Mouse (Mus musculus): Measurements from ENCODE around the gene Kctd15. TPM values are rescaled to one million over a fixed set of nuclear protein-coding genes. Genes with fewer than 3 reads are reported as not detected.

Kctd15 gene
- polyA plus RNA-seq, 1 experiment from 2014 or later: 0.48 TPM

DNA sequence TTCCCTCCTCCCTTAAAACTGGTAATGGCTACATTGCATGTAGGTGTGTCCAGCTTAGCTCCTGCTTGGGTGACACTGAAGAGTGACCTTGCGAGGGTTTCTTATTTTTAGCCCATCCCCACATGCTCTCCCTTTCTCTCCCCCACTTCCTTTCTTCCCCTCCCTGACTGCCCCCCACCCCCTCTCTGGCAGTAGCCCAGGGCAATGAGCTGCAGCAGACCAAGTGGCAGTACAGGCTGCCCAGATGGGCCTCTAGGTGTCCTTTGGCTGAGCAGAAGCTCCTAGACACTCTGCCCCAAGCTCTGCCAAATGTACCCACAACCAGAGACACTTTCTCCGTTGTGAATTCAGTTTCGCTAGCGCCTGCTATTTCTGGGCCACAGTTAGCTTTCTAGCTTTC, 16.4 kb upstream of the Kctd15 start:
- no peaks in the 10 kb centered on the region for H3K9me3 ChIP-seq (replicated peaks; ENCODE audit: control insufficient read depth, low read length)
- no peaks in the 10 kb centered on the region for H3K36me3 ChIP-seq (ENCODE audit: control insufficient read depth, insufficient read depth)
- WGBS (ENCODE audit: insufficient replicate concordance): 48% methylated on average over 4 of the region's 4 CpGs
- no peak for ATAC-seq (ENCODE audit: low read depth)
- no peak overlapping the region for H3K4me3 ChIP-seq (ENCODE audit: low read depth, low read length)
- no peak overlapping the region for H3K27ac ChIP-seq (ENCODE audit: low read length)
- H3K4me2 ChIP-seq (ENCODE audit: low read depth, low read length): no peak overlapping the region
- H3K9ac ChIP-seq (ENCODE audit: low read depth, low read length): no peak overlapping the region
- peaks cover 15% of the 10 kb centered on the region for H3K27me3 ChIP-seq (ENCODE audit: control insufficient read depth, insufficient read depth, low read depth, low read length)
- H3K4me1 ChIP-seq (ENCODE audit: control insufficient read depth, low read depth, low read length): no peaks in the 10 kb centered on the region

DNA sequence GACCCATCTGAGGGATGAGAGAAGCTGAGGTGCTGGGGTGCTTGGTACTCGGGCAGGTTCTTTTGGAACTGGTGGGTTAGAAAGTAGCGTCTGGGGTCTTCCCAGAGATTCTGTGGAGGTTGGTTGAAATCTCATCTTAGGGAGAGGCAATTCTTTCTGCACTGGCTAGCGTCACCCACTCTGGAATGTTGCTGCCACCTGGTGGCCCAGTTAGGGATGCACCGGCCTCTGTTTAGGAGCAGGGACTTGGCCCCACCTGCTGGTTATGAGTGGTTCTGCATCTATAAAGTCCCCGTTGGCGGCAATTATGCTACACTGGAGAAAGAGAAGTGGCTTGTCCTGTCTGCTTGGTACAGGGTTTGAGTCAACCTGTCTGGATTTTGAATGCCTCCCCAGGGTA, 15.4 kb upstream of the Kctd15 start:
- Histone ChIP-seq H3K27me3 (ENCODE audit: control insufficient read depth, insufficient read depth, low read depth, low read length) (peaks cover 15% of the 10 kb centered on the region), H3K9me3 (replicated peaks; ENCODE audit: control insufficient read depth, low read length) (no peaks in the 10 kb centered on the region), H3K4me3 (ENCODE audit: low read depth, low read length) (no peak overlapping the region), H3K36me3 (ENCODE audit: control insufficient read depth, insufficient read depth) (no peaks in the 10 kb centered on the region), H3K9ac (ENCODE audit: low read depth, low read length) (no peak overlapping the region), H3K4me2 (ENCODE audit: low read depth, low read length) (no peak overlapping the region), H3K27ac (ENCODE audit: low read length) (no peak overlapping the region), H3K4me1 (ENCODE audit: control insufficient read depth, low read depth, low read length) (no peaks in the 10 kb centered on the region)
- 0% methylated on average over 6 of the region's 6 CpGs for WGBS (ENCODE audit: insufficient replicate concordance)
- peak; percentile 27; the same call in 1 of the 2 replicates for ATAC-seq (ENCODE audit: low read depth)

DNA sequence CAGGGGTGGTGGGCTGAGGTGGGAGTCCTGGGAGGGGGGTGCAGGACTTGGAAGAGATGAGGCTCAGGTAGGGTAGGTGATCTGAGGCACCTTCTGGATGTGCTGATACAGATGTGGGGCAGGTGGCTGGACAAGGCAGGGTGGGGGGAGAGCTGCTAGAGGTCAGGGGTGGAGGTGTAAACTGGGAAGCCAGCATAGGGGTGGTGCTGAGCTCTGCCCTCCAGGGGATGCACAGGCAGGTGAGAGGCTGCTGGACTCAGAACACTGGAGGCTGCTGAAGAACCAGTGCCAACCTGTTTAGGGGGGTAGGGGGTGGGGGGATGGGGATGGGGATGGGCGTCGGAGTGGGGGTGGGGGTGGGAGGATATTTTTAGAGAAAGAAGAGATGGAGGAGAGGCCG, 14.2 kb upstream of the Kctd15 start:
- H3K27me3 ChIP-seq (ENCODE audit: control insufficient read depth, insufficient read depth, low read depth, low read length): peaks cover 12% of the 10 kb centered on the region
- 68% methylated on average over 3 of the region's 3 CpGs for WGBS (ENCODE audit: insufficient replicate concordance)
- H3K27ac ChIP-seq (ENCODE audit: low read length): no peak overlapping the region
- no peak for ATAC-seq (ENCODE audit: low read depth)
- no peaks in the 10 kb centered on the region for H3K9me3 ChIP-seq (replicated peaks; ENCODE audit: control insufficient read depth, low read length)
- H3K4me3 ChIP-seq (ENCODE audit: low read depth, low read length): no peak overlapping the region
- no peaks in the 10 kb centered on the region for H3K36me3 ChIP-seq (ENCODE audit: control insufficient read depth, insufficient read depth)
- no peaks in the 10 kb centered on the region for H3K4me1 ChIP-seq (ENCODE audit: control insufficient read depth, low read depth, low read length)
- H3K4me2 ChIP-seq (ENCODE audit: low read depth, low read length): no peak overlapping the region
- H3K9ac ChIP-seq (ENCODE audit: low read depth, low read length): no peak overlapping the region

DNA sequence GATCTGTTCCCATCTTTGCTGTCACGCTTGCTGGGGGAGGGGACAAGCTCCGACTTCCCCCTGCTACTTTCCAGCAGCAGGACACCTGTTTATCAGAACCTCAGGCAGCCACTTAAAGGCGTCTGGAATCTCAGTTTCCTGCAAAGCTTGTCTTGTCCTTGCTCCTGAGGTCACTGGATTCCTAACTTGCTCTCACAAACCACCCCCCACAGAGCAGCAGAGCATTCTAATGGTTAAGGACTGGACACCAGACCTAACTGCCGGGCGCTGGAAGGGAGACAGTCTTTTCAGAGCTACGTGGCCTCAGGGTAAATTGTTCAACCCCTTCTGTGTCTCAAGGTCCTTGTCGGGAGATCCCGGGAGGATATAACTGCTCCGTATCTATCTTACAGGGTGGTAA, 12.8 kb upstream of the Kctd15 start:
- H3K9me3 ChIP-seq (replicated peaks; ENCODE audit: control insufficient read depth, low read length): no peaks in the 10 kb centered on the region
- no peak overlapping the region for H3K9ac ChIP-seq (ENCODE audit: low read depth, low read length)
- ATAC-seq (ENCODE audit: low read depth): no peak
- H3K4me1 ChIP-seq (ENCODE audit: control insufficient read depth, low read depth, low read length): no peaks in the 10 kb centered on the region
- H3K36me3 ChIP-seq (ENCODE audit: control insufficient read depth, insufficient read depth): no peaks in the 10 kb centered on the region
- no peak overlapping the region for H3K27ac ChIP-seq (ENCODE audit: low read length)
- no peaks in the 10 kb centered on the region; the same call in 1 of the 2 replicates for H3K27me3 ChIP-seq (ENCODE audit: control insufficient read depth, insufficient read depth, low read depth, low read length)
- 31% methylated on average over 9 of the region's 9 CpGs for WGBS (ENCODE audit: insufficient replicate concordance)
- H3K4me3 ChIP-seq (ENCODE audit: low read depth, low read length): no peak overlapping the region
- H3K4me2 ChIP-seq (ENCODE audit: low read depth, low read length): no peak overlapping the region

DNA sequence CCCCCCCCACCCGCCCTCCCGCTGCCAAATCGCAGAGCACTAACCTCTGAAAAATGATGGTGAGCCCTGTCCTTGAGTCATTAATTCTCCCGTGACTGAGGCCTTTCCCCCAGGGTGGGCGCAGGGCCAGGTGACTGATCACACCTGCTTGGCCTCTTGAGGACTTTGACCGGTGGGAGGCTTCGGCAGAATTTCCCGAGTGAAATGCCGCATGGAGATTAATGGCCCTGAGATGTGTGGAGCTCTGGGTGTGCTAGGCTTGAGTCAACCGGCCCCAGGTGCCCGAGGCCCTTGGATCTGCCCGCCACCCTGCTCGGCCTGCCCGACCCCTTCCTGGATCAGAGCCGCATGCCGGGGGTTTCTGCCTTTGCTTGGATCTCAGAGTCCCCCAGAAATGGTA, 11.3 kb upstream of the Kctd15 start:
- Histone ChIP-seq H3K4me3 (ENCODE audit: low read depth, low read length) (no peak overlapping the region), H3K4me2 (ENCODE audit: low read depth, low read length) (no peak overlapping the region), H3K27me3 (ENCODE audit: control insufficient read depth, insufficient read depth, low read depth, low read length) (no peaks in the 10 kb centered on the region; the same call in 1 of the 2 replicates), H3K4me1 (ENCODE audit: control insufficient read depth, low read depth, low read length) (no peaks in the 10 kb centered on the region), H3K36me3 (ENCODE audit: control insufficient read depth, insufficient read depth) (no peaks in the 10 kb centered on the region), H3K9ac (ENCODE audit: low read depth, low read length) (no peak overlapping the region), H3K27ac (ENCODE audit: low read length) (no peak overlapping the region), H3K9me3 (replicated peaks; ENCODE audit: control insufficient read depth, low read length) (no peaks in the 10 kb centered on the region)
- 73% methylated on average over 16 of the region's 16 CpGs for WGBS (ENCODE audit: insufficient replicate concordance)
- no peak for ATAC-seq (ENCODE audit: low read depth)

DNA sequence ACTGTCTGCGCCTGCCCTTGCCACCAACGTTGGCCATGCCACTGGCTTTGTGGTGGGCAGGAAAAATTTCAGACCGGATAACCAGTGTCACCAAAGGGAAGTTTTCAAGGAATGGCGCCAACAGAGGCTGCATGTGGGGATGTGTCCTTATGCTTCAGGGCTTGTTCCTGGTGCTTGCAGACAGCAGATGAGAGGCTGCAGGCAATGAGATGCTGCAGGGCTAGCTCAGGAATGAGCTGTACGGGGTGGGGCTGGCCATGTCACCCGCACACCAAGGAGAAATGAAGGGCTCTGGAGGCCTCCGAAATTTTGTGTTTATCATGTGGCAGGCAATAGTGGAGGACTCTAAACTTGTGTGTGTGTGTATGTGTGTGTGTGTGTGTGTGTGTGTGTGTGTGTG, 6.6 kb upstream of the Kctd15 start:
- WGBS (ENCODE audit: insufficient replicate concordance): 41% methylated on average over 7 of the region's 7 CpGs
- Histone ChIP-seq H3K4me2 (ENCODE audit: low read depth, low read length) (no peak overlapping the region), H3K27me3 (ENCODE audit: control insufficient read depth, insufficient read depth, low read depth, low read length) (no peaks in the 10 kb centered on the region), H3K36me3 (ENCODE audit: control insufficient read depth, insufficient read depth) (no peaks in the 10 kb centered on the region), H3K9ac (ENCODE audit: low read depth, low read length) (no peak overlapping the region), H3K27ac (ENCODE audit: low read length) (no peak overlapping the region), H3K9me3 (replicated peaks; ENCODE audit: control insufficient read depth, low read length) (no peaks in the 10 kb centered on the region), H3K4me1 (ENCODE audit: control insufficient read depth, low read depth, low read length) (no peaks in the 10 kb centered on the region; the same call in 1 of the 2 replicates), H3K4me3 (ENCODE audit: low read depth, low read length) (no peak overlapping the region)
- ATAC-seq (ENCODE audit: low read depth): no peak

DNA sequence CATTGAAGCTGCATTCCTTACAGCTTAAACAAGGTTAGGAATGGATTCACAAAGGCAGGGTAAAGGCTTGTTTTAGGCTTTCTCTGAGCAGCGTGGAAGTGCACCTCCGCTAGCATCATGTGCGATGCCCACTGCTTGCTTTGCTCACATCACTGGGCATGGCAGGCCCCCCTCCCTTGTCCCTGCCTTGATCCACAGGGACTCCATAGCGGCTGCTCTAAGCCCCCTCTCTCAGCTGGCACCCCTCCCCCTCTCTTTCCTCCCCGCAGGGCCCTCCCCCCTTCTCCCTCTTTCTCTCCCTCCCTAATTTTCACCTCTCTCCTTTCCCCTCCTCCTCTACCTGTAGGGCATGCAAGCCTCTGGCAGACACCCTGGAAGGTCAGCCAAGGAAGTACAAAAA, 5.7 kb upstream of the Kctd15 start:
- Histone ChIP-seq H3K9me3 (replicated peaks; ENCODE audit: control insufficient read depth, low read length) (no peaks in the 10 kb centered on the region), H3K36me3 (ENCODE audit: control insufficient read depth, insufficient read depth) (no peaks in the 10 kb centered on the region), H3K4me2 (ENCODE audit: low read depth, low read length) (no peak overlapping the region), H3K4me3 (ENCODE audit: low read depth, low read length) (no peak overlapping the region), H3K27ac (ENCODE audit: low read length) (no peak overlapping the region), H3K4me1 (ENCODE audit: control insufficient read depth, low read depth, low read length) (no peaks in the 10 kb centered on the region; the same call in 1 of the 2 replicates), H3K9ac (ENCODE audit: low read depth, low read length) (no peak overlapping the region), H3K27me3 (ENCODE audit: control insufficient read depth, insufficient read depth, low read depth, low read length) (no peaks in the 10 kb centered on the region)
- ATAC-seq (ENCODE audit: low read depth): no peak
- WGBS (ENCODE audit: insufficient replicate concordance): 40% methylated on average over 5 of the region's 5 CpGs

DNA sequence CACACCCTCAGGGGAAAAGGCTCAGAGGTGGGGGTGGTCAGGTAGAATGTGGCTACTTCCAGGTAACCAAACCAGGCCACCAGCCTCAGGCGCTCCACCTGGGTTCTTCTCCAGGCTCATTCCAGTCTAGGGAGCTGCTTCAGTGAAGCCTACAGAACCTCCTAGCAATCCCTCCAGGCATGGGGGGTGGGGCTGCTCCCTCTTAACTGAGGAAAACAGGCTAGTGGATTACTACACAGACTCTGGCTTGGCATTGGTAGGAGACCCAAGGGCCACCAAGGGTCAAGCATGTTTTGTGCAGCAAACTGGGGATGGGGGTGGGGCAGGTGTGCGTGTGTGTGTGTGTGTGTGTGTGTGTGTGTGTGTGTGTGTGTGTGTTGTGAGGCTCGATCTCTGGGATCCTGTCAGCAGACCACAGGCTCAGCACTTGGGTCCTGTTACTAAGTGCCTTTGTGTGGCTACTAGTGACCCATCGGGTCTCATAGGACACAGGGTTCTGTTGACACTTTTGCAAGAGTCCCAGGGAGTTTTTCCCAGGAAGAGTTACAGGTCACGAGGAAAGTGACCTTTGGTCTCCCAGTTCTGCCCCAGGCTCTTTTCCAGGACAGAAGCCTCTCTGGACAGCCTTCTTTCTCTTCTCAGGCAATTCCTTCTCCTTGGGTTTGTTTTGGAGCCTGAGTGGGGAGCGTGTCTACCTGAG, 3.0 kb upstream of the Kctd15 start:
- Histone ChIP-seq H3K4me3 (ENCODE audit: low read depth, low read length) (no peak overlapping the region), H3K27ac (ENCODE audit: low read length) (peak overlapping the region; percentile 57), H3K27me3 (ENCODE audit: control insufficient read depth, insufficient read depth, low read depth, low read length) (peaks cover 20% of the 10 kb centered on the region), H3K4me1 (ENCODE audit: control insufficient read depth, low read depth, low read length) (no peaks in the 10 kb centered on the region; the same call in 1 of the 2 replicates), H3K36me3 (ENCODE audit: control insufficient read depth, insufficient read depth) (no peaks in the 10 kb centered on the region), H3K9ac (ENCODE audit: low read depth, low read length) (no peak overlapping the region), H3K9me3 (replicated peaks; ENCODE audit: control insufficient read depth, low read length) (no peaks in the 10 kb centered on the region), H3K4me2 (ENCODE audit: low read depth, low read length) (peak overlapping the region; percentile 1; the same call in 1 of the 2 replicates)
- 44% methylated on average over 6 of the region's 6 CpGs for WGBS (ENCODE audit: insufficient replicate concordance)
- ATAC-seq (ENCODE audit: low read depth): peak; percentile 73

DNA sequence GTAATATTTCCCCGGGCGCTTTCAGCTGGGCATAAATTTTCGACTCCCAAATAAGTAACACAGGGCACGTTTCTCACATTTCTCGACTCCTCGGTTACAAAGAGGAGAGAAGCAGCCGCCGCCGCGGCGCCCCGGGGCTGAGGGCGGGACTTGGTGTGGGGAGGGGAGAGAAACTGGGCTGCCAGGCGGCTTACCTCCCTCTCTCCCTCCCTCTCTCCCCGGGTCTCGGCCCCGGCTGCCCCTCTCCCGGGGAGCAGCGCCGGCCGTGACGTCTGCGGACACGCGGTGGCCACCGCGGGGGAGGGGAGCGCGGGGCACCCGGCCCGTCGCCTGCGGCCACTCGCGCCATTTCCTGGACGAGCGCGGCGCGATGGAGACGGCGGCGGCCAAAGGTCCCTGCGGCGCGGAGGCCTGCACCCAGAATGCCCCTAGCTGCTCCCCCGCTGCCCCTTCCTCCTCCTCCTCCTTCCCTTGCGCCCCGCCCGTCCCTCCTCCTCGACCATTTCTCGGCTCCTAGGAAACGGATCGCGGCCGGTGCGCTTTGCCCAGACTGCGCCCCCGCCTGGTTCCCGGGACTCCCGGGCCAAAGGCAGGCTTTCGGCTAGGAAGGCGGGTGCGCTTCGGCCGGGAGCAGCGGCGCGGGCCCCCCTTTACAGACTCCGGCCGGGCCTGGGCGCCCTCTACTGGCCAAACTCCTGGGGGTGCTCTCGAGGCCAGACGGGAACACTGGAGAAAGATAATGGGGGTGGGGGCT, 1.3 kb downstream of the Kctd15 start:
- Histone ChIP-seq H3K27me3 (ENCODE audit: control insufficient read depth, insufficient read depth, low read depth, low read length) (peaks cover 45% of the 10 kb centered on the region), H3K4me1 (ENCODE audit: control insufficient read depth, low read depth, low read length) (no peaks in the 10 kb centered on the region; the same call in 1 of the 2 replicates), H3K4me3 (ENCODE audit: low read depth, low read length) (peak overlapping the region; percentile 57), H3K9ac (ENCODE audit: low read depth, low read length) (peak overlapping the region; percentile 22), H3K9me3 (replicated peaks; ENCODE audit: control insufficient read depth, low read length) (no peaks in the 10 kb centered on the region), H3K36me3 (ENCODE audit: control insufficient read depth, insufficient read depth) (no peaks in the 10 kb centered on the region), H3K4me2 (ENCODE audit: low read depth, low read length) (peak overlapping the region; percentile 65), H3K27ac (ENCODE audit: low read length) (peak overlapping the region; percentile 50)
- ATAC-seq (ENCODE audit: low read depth): peak; percentile 40
- 1% methylated on average over 59 of the region's 74 CpGs for WGBS (ENCODE audit: insufficient replicate concordance)

Measured in liver, embryonic 16.5 days (tissue).